Mouse (Mus musculus): ENCODE data around the gene Cep78. TPM values are rescaled to one million over a fixed set of nuclear protein-coding genes. Genes with fewer than 3 reads are reported as not detected.
A peak's percentile ranks its signal among the peaks of the same experiment; 100 is the strongest.

The Cep78 gene
- total RNA-seq, 2 experiments from 2014 or later: 11.2 to 11.5 TPM

DNA sequence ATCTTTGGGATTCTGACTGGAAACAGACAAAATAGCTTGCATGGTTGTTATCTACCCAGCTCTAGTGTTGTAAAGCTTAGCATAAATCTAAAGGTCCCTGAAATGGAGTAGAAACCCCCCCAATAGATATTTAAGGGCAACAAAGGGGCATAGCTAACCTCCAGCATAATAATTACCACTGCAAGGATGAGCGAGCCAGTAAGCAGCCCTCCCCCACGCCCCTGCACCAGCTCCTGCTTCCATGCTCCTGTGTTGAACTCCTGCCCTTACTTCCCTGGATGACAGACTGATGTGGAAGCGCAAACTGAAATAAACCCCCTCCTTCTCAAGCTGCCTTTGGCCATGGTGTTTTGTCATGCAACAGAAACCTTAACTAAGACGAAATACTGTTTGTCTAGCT, 11.4 kb downstream of the Cep78 start:
- DNase-seq: no peak

DNA sequence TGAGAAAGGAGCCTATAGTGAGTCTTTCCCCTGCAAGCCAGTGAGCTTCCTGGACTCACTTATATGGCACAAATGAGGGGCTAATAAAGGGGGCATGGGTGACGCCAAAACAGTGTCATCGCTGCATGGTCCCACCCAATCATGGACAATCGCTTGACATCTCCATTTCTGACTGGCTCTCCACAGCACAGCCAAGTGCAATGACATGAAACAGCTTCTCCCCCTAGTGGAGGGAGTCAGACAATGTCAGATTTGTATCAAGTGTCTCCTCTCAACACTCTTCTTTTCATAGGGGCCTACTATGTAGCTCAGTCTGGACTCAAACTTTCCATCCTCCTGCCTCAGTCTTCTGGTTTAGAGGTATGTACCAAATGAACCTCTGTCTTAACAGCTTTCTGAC, 19.7 kb downstream of the Cep78 start:
- peak; percentile 58 for DNase-seq

DNA sequence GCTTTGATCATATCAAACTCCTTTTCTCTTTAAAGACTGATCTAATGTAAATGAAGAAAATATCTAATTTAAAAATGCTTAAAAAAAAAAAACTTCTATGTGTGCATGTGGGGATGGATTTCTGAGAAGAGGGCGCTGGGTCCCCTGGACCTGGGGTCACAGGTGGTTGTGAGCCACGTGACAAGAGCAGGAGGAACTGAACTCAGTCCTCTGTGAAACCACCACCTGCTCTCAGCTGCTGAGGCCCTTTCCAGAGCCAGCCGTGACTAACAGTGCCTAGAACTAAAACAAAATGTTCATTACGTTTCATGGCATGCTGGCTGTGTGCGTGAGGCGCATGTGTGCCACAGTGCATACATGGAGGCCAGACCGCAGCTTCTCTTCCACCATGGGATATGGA, 20.3 kb downstream of the Cep78 start:
- DNase-seq: no peak

DNA sequence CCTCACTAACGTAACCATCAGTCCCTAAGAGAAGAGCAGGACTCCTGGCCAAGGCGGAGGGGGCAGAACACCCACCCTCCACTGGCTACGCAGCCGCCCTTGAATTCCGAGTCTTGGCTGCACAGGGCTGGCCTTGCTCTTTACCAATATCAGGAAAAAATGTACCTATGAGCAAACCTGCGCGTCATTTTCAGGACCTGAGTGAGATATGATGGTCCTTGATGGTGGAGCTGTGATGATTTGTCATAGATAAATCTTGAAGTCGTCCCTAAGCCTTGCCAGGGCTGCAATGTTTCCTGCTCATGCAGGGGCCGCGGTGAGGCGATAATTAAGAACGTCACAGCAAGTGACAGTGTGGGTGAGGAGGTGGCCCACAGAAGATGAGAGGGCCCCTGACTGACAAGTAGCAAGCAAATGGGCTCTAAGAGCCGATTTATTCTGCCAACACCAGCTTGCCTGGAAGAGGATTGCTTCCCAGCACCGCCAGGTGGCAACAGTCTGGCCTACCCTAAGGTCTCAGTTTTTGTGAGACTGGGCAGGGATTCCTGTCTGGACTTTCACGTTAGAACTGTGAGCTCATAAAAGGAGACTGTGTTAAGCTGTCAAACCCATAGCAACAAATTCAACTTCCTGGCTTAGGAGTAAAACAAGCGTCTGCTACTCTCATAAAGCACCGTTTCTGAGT, 21.6 kb downstream of the Cep78 start:
- DNase-seq: peak; percentile 63

DNA sequence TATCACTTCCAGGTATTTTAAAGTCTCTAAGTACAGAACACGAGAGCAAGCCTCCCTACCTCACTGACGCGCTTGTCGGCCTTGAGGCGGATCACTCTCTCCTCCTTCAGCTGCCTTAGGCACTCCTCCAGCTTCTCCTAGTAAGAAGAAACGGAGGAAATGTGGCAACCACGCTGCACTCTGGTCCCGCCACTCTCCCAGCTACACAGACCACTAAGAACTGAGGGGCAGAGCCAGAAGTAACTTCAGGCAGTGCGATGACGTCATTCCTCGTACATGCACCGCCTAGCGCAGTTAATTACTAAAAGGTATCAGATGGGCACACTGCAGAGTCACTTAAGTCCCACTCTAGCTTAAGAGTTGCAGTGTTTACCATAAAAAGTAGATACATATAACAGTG, 22.5 kb downstream of the Cep78 start:
- DNase-seq: peak; percentile 18

DNA sequence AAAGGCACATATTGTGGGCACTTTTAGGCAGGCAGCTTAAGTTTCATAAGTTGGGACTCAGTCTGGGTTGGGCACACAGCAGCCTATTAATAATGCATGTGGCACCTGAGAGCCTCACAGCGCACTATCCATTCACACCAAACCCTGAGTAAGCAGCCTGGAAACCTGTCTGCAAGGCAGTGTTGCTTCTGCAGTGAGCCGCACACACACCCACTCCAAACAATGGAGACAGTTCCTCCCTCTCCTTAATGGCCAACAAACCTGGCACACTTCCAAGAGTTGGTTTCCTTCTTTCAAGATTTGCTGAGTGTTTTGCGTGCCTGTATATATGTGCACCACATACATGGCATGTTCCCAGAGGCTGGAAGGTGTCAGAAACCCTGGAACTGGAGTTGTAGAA, 34.6 kb downstream of the Cep78 start:
- no peak for DNase-seq

DNA sequence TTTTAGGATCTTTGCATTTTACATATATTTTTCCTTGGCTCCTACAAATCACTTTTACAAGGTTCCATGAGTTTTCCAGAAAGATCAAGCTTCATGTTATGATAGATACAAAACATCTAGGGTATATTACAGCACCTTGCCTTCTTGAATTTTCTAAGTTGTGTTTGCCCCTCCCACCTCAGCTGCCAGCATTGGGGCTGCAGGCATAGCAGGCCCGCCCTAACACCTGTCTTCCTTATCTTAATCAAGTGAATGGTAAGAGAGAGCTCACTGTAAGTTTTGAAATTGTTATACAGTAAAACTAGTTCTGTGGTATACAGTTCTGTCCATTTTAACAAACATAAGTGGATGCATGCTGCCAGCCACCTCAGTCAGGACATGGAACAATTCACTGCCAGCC, 35.9 kb downstream of the Cep78 start:
- no peak for DNase-seq

DNA sequence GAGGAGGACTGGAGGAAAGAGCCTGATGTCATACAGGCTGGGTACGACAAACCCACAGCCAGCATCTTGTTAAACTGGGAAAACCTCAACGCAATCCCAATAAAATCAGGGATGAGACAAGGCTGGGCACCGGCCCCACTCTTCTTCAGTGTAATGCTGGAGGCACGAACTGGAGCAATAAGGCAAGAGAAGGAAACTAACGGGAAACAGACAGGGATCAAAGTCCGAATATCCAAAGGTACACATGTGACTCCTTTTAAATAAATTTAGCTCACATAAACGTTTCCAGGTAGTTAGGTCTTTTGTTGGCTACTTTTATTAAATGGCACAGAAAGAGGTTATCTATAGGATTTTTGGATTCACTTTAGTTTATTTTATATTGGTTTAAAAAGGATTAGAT, 36.4 kb downstream of the Cep78 start:
- no peak for DNase-seq

DNA sequence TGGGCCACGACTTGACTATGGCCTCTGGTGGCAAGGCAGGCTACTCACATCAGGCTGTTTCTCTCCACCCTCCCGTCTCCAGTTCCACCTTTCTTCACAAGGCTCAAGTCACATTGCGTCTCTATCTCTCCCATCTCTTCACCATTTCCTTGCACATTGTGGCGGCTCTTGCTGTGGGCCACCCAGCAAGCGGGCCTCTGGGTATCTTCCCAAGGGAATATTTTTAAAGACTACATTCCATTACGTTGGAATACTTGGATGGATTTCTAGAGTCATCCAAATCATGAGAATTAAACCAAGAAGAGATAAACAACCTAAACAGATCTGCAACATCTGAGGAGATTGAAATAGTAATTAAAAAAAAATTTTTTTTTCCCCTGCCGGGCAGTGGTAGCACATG, 37.6 kb downstream of the Cep78 start, which contains the start of gene Psat1:
TSS of gene Psat1 (minus strand) at position 101 of the 400 bp plus-strand sequence.
- no peak for DNase-seq

DNA sequence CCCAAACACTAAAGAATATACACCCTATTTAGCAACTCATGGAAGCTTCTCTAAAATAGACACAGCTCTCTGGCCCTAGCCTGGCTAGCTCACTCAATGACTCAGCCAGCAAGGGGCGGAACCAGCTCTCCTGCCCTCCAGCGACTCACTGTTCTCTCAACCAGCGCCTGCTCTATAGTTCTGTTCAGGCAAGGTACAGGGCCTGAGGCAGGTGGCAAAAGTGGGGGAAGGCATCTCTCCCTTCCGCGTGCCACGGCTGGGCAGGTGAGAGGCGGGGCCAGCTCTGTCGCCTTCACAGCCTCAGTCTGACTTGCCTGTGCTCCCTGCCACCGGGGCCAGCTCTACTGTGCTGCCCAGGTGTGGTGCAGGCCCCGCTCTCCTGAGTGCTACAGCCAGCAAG, 38.1 kb downstream of the Cep78 start:
- DNase-seq: peak; percentile 45

DNA sequence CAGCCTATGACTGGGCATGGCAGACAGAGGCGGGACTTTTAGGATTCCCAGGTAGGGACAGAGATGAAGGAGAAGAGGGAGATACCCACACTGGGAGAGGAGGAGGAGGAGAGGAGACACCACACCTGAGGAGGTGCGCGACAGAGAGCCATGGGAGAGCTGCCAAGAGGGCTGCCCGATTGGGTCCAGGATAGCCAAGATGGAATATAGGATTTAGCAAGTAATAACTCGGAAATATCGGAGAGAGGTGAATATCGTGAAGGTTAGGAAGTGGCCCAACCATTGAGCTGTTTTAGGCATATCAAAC, 41.7 kb downstream of the Cep78 start:
- DNase-seq: no peak

DNA sequence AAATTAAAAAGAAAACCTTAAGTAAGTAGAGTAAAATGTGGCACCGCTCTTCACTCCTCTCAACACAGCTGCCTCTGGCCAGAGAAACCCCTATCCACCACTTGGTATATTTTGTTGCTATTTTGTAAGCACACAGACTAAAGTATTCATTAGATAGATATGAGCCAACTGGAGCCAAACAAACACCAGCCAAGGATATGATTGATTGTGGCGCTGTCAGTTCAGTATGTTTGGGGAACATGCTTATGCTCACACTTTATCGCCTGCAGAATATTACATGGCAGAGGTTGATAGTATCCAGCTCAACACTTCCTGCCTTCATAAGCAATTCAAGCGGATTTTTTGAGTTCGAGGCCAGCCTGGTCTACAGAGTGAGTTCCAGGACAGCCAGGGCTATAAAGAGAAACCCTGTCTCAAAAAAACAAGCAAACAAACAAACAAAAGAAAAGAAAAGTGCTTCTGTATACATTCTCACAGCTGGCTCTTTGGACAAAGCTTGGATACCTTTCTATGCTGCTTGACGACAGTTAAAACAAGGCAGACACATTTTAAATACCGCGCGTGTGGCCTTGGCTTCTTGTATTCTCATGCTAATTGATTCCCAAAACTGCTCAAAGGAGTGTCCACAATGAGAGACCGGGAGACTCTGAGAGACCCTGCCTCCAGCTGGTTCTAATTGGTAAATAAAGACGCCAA, 42.2 kb downstream of the Cep78 start:
- DNase-seq: no peak

DNA sequence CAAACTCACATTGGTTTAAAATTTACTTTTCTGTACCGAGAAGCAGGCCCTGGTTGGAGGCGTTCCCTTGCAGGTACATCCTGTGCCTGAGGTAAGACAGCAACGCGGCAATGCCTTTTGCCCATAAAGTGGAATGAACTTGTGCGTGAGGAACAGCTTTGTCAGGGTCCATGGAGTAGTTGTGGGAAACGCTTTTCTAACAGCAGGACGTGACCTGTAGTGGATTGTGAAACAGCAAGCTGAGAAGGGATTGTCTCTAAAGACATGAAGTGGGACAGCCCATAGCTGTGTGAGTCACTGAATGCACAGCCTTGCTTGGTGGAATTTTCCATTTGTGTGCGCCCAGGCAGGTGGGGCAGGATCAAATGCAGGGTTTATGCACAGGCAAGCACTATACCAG, 43.4 kb downstream of the Cep78 start:
- peak; percentile 45 for DNase-seq

DNA sequence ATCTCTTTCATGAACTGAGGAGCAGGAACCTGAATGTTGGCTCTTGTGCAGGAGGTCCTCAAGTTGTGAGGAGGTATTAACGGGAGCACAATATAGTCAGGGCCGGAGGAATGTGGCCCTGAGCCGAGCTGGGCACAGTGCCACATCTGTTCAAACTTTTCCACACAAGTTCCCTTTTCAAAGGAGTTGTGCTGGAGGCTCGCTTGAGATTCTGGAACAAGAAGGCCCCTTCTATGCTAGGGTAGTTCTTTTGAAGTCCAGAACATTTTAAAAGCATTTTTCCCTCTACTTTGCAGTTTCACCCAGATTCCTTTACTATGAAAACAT, 59.1 kb downstream of the Cep78 start:
- DNase-seq: peak; percentile 90

DNA sequence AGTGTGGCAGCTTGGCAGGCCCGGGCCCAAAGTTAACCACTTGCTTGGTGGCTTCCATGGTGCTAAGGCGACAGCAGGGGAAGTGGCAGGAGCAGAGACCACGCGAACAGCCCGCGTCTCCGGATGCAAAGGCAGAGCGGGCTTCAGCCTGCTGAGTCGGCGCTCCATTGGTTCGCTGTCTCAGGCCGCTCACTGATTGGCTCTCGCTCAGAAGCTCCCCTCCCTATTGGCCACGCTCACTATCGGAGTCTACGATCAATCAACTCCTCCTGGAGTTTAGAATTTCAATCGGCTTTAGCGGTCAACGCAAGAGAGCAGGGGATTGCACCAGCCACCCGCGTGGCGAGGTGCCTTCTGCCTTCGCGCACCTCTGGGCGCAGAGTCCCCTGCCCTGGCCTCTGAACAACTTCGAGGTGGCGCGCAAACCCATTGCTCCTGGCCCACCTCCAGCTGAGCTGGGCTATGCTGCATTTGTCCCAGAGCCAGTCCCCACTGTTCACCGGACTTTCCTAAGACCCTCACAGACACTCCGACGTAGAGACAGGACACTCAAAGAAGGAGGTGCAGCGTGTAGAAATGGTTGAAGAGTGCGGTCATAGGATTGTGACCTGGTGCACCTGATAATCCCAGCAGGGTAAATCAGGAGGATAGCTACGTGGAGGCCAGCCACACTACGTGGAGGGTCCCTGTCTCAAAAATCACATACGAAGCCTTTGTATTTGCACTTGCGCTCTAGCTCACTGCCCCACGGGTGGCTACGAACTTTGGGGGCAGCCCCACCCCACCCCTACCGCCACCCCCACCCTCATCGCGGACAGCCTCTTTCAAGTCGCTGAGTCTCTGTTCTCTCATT, 59.7 kb downstream of the Cep78 start:
- DNase-seq: peak; percentile 92

DNA sequence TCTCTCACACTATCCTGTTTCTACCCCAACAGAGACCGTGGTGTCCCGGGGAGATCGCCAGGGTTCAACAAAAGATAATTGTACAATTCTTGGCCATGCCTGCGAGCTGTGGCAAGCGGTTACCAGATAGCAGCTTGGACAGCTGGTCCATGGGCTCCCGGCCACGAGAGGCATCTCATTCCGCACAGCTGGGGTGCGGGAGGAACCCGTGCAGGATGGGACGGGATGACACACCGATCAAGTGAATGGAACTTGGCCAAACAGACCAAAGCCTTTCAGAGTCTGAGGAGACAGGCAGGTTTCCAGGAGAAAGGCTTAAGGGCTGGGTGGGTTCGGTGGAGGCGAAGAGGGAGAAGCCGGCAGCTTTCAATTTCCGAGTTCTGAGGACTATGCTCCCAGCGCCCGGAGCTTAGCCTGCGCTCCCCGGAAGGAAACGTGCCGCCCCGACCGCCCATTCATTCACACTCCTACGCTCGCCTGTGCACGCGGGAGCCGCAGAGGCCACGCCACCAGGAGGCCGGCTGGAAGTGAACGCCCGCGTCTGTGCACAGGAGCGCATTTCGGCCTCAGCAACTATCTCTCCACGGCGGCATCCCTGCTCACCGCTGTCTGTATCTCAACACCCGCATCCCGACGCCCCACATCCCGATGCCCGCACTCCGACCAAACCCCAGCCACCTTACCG, 60.5 kb downstream of the Cep78 start:
- peak; percentile 61 for DNase-seq

DNA sequence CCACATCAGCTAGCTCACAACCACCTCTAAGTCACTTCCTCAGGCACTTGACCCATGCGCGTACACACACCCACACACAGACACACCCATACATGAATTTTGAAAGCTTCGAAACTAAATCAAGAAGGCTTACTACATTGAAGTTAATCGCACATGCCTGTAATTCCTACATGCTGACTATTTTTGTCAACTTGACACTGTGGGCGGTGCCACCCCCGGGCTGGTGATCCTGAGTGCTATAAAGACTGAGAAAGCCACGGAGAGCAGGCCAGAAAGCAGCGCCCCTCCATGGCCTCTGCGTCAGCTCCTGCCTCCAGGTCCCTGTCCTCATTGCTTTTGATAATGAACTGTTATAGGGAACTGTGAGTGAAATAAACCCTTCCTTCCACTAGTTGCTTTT, 61.4 kb downstream of the Cep78 start:
- DNase-seq: peak; percentile 65

DNA sequence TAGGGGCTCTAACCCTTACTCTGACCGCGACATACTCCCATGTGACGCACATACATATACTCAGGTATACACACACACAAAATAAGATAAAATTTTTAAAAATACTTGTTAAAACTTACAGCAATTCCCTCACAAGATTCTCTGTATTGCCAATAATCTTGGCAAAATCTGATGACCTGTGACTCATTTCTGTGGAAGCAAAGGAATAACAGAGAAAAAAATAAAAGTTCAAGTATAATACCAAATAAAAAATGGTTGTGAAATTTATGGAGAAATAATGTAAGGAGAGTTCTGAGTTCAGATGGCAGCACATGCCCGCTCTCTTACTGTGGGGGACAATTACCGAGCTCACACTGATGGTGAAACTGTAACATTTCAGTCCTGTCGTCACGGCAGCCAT, 65.5 kb downstream of the Cep78 start:
- no peak for DNase-seq

DNA sequence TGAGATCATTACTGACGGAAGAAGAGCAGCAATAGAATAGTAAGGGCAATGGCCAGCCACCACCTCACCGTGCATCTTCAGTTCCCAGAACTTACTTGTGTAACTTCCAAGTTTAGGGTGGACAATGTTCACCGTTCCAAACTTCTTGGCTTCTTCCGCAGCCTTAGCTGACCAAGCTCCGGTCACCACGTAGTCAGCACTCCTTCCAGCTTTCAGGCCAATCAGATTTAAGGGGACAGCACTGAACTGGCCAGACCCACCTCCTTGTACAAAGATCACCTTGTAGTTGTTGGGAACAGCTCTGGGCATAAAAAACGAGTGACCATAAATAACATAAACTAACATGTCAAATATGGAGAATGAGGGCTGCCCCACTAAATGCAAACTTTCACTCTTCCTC, 66.7 kb downstream of the Cep78 start:
- DNase-seq: no peak

DNA sequence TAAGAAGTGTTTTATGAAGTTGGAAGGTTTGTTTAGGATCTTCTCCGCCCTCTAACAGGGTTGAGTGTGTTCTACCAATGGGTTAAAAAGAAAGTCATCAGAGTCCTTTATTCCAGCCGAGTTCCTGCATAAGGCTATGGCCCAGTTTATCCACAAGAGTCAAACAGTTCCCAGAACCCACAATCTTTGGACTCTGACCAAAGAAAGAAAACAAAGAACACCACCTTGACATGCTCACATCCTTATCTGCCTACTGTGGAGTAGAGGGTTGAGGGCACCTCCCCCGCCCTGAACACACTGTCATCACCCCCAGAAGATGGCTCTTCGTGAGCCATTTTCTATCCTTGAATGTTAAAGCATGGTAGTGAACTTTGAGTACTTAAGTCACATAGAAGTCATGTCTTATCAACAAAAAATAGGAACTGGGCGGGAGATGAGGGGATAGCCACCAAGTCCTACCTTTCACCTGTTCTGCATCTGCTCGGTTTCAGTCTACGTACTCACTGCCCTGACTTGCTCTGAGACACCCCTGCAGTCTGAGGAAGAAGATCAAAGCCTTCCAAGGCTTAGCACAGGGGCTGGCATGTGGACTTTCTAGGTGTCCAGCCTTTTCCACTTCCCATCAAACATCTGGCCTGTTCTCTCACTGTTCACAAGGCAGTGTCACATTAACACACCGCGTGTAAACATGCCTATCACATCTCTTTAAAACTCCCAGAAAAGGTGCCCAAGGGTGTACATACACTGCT, 71.4 kb downstream of the Cep78 start:
- no peak for DNase-seq

DNA sequence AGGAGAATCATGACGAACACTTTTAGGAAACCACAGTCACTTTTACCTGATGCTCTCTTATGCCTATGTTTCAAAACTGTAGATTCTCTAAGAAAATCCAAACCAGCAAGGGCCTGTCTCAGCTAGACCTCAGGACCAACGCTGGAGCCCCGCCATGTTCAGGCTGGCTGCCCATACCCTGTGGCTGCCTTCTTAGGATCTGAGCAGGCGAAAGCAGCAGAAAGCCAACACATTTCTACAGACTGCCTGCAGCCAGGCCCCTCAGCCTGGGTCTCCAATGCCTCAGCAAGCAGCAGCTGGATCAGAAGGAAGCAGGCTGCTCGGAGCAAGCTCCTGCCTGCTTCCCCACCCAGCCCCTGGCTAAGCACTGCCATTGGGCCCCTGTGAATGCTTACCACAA, 73.3 kb downstream of the Cep78 start:
- no peak for DNase-seq

DNA sequence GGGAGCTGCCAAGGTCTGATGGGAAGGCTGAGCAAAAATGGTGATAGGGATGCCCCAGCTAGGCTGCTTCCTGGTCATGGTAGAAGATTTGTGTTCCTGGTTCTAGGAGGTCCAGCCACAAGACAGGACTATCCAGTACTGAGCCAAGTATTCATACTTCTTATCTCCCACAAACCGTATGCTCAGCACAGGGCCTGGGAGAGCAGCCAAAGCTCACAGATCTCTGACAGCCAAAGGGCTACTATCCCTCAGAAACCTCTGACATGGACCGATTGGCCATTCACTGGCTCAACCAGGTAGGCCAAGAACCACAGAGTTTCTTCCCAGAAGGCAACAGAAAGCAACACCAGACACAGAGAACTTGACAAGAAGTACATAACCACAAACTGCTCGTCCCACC, 73.8 kb downstream of the Cep78 start:
- no peak for DNase-seq
